Mouse (Mus musculus) retina, embryonic 14.5 days (tissue): ENCODE results near the gene Pth2.
"Not testable (repeated sequence)": the region's sequence is repeated elsewhere in the genome, so short reads cannot be mapped to it uniquely, and the experiment has no call there.

ENCODE experiments used
- DNase-seq: peaks from one replicate; pipeline ENCODE4 v3.0.0-alpha.2; 2015; ENCODE audit warnings: low spot score

The Pth2 gene

GRCm38 (mm10) chr7:45173772-45174171 is 7.0 kb upstream of the Pth2 start:
- not testable (repeated sequence) for DNase-seq

- DNase-seq, result peak; percentile 57
These were observed 6.1 kb upstream of the Pth2 start for GRCm38 (mm10) chr7:45174567-45175280.

GRCm38 (mm10) chr7:45175398-45175797 is 5.4 kb upstream of the Pth2 start:
- DNase-seq, result no peak

- no peak for DNase-seq
These were observed 4.9 kb upstream of the Pth2 start for GRCm38 (mm10) chr7:45175929-45176328.

GRCm38 (mm10) chr7:45176356-45176755 is 4.4 kb upstream of the Pth2 start:
- no peak for DNase-seq

GRCm38 (mm10) chr7:45178550-45178949 is 2.2 kb upstream of the Pth2 start:
- DNase-seq, result no peak

GRCm38 (mm10) chr7:45179469-45179868 is 1.3 kb upstream of the Pth2 start, which contains the start of gene Gfy:
TSS of gene Gfy (minus strand) at chr7:45179569.
- DNase-seq, result no peak

GRCm38 (mm10) chr7:45181540-45181939 is 745 bp downstream of the Pth2 start:
- peak; percentile 76 for DNase-seq

- peak; percentile 90 for DNase-seq
These were observed 1.4 kb downstream of the Pth2 start for GRCm38 (mm10) chr7:45182199-45182601.

- no peak for DNase-seq
These were observed 1.8 kb downstream of the Pth2 start for GRCm38 (mm10) chr7:45182606-45183005.

GRCm38 (mm10) chr7:45183672-45184071 is 2.9 kb downstream of the Pth2 start:
- DNase-seq, result no peak

- peak; percentile 53 for DNase-seq
These were observed 5.1 kb downstream of the Pth2 start for GRCm38 (mm10) chr7:45185921-45186320.

GRCm38 (mm10) chr7:45189600-45189999 is 8.8 kb downstream of the Pth2 start:
- DNase-seq, result no peak

GRCm38 (mm10) chr7:45190186-45190585 is 9.4 kb downstream of the Pth2 start:
- no peak for DNase-seq

GRCm38 (mm10) chr7:45191161-45191560 is 10.4 kb downstream of the Pth2 start:
- DNase-seq, result no peak

GRCm38 (mm10) chr7:45191803-45192363 is 11.1 kb downstream of the Pth2 start:
- no peak for DNase-seq

GRCm38 (mm10) chr7:45192585-45193310 is 12.0 kb downstream of the Pth2 start:
- DNase-seq, result no peak

- no peak for DNase-seq
These were observed 12.6 kb downstream of the Pth2 start for GRCm38 (mm10) chr7:45193406-45193805.

GRCm38 (mm10) chr7:45193871-45194785 is 13.3 kb downstream of the Pth2 start:
- DNase-seq, result no peak

- no peak for DNase-seq
These were observed 14.8 kb downstream of the Pth2 start for GRCm38 (mm10) chr7:45195341-45196175.

GRCm38 (mm10) chr7:45196176-45196535 is 15.4 kb downstream of the Pth2 start:
- DNase-seq, result no peak
